Mouse (Mus musculus) MEL (cell line): ENCODE data around the gene Tmem131. TPM values are rescaled to one million over a fixed set of nuclear protein-coding genes. Genes with fewer than 3 reads are reported as not detected.

Experiments used
- DNase-seq: peaks from one replicate; pipeline ENCODE4 v3.0.0; 2011; ENCODE audit warnings: low read depth, low spot score
- H3K27ac ChIP-seq: 2 replicates; pipeline ENCODE4 v1.5.1; 2012; ENCODE audit warnings: low read depth, mild to moderate bottlenecking, control low read depth, low read length, moderate library complexity; ENCODE audit not compliant: control insufficient read depth
- H3K27me3 ChIP-seq, 2 experiments: fragments of 150-350 bp in 1 of 2; sonication (generic) in 1 of 2; 2 replicates each; pipeline ENCODE4 v1.6.1; 2012; ENCODE audit warnings: low read length in 2 of 2, mild to moderate bottlenecking in 2 of 2, improper control_type of control experiment in 1 of 2, moderate library complexity in 1 of 2; ENCODE audit not compliant: insufficient read depth in 2 of 2, control insufficient read depth in 1 of 2
- H3K36me3 ChIP-seq, 2 experiments: 2 replicates each; pipeline ENCODE4 v1.6.1; 2012 to 2014; ENCODE audit warnings: low read length in 2 of 2, improper control_type of control experiment in 1 of 2, inconsistent platforms in 1 of 2, mild to moderate bottlenecking in 1 of 2; ENCODE audit not compliant: insufficient read depth in 2 of 2, control insufficient read depth in 1 of 2
- H3K4me1 ChIP-seq, 2 experiments: fragments of 150-350 bp in 1 of 2; sonication (generic) in 1 of 2; 2 replicates each; pipeline ENCODE4 v1.6.1; 2012; ENCODE audit warnings: low read length in 2 of 2, improper control_type of control experiment in 1 of 2, mild to moderate bottlenecking in 1 of 2; ENCODE audit not compliant: insufficient read depth in 2 of 2, control insufficient read depth in 1 of 2
- H3K4me3 ChIP-seq, 2 experiments: fragments of 150-350 bp in 1 of 2; sonication (generic) in 1 of 2; 2 replicates each; pipeline ENCODE4 v1.5.1; 2012; ENCODE audit warnings: low read depth in 2 of 2, low read length in 2 of 2, mild to moderate bottlenecking in 2 of 2, moderate library complexity in 2 of 2, control low read depth in 1 of 2, improper control_type of control experiment in 1 of 2; ENCODE audit not compliant: control insufficient read depth in 1 of 2, insufficient read depth in 1 of 2
- H3K79me2 ChIP-seq: 2 replicates; pipeline ENCODE4 v1.6.1; 2012; ENCODE audit warnings: mild to moderate bottlenecking, low read length, moderate library complexity; ENCODE audit not compliant: control insufficient read depth, poor library complexity, insufficient read depth
- H3K9ac ChIP-seq: 2 replicates; pipeline ENCODE4 v1.6.1; 2012; ENCODE audit warnings: low read depth, mild to moderate bottlenecking, control low read depth, low read length, moderate library complexity; ENCODE audit not compliant: control insufficient read depth, poor library complexity, severe bottlenecking
- H3K9me3 ChIP-seq: fragments of 150-350 bp; sonication (generic); replicated peaks from 2 replicates; pipeline ENCODE4 v1.6.1; 2012; ENCODE audit warnings: mild to moderate bottlenecking, low read length, improper control_type of control experiment, moderate library complexity; ENCODE audit not compliant: insufficient read depth
- CHD2 ChIP-seq: IDR thresholded peaks from 2 replicates; pipeline ENCODE4 v1.6.1; 2011; ENCODE audit warnings: low read length, improper control_type of control experiment
- CTCF ChIP-seq, 3 experiments: IDR thresholded peaks in 2 of 3; conservative IDR thresholded peaks in 1 of 3; 2 replicates each; pipeline ENCODE4 v1.5.1; 2011 to 2012; ENCODE audit warnings: low read length in 3 of 3, low read depth in 2 of 3, mild to moderate bottlenecking in 2 of 3, improper control_type of control experiment in 1 of 3, inconsistent platforms in 1 of 3, mixed read lengths in 1 of 3, moderate library complexity in 1 of 3; ENCODE audit not compliant: control insufficient read depth in 1 of 3, insufficient read depth in 1 of 3, poor library complexity in 1 of 3, severe bottlenecking in 1 of 3
- ELF1 ChIP-seq: IDR thresholded peaks from 2 replicates; pipeline ENCODE4 v1.6.1; 2014; ENCODE audit warnings: low read depth, mild to moderate bottlenecking, inconsistent platforms, low read length, improper control_type of control experiment, moderate library complexity
- EP300 ChIP-seq, 2 experiments: IDR thresholded peaks; 2 replicates each; pipeline ENCODE4 v1.6.1; 2011; ENCODE audit warnings: improper control_type of control experiment in 2 of 2, low read length in 2 of 2, low read depth in 1 of 2, mild to moderate bottlenecking in 1 of 2
- GABPA ChIP-seq: IDR thresholded peaks from 2 replicates; pipeline ENCODE4 v1.6.1; 2012; ENCODE audit warnings: low read depth, mild to moderate bottlenecking, inconsistent platforms, low read length, improper control_type of control experiment, moderate library complexity
- GATA1 ChIP-seq: IDR thresholded peaks from 2 replicates; pipeline ENCODE4 v1.6.1; 2011; ENCODE audit warnings: low read depth, low read length, improper control_type of control experiment
- MAFK ChIP-seq: IDR thresholded peaks from 2 replicates; pipeline ENCODE4 v1.6.1; 2011; ENCODE audit warnings: low read depth, mild to moderate bottlenecking, low read length, improper control_type of control experiment, borderline replicate concordance
- MAX ChIP-seq: IDR thresholded peaks from 2 replicates; pipeline ENCODE4 v1.6.1; 2011; ENCODE audit warnings: low read length, improper control_type of control experiment
- MAZ ChIP-seq: IDR thresholded peaks from 2 replicates; pipeline ENCODE4 v1.6.1; 2012; ENCODE audit warnings: low read depth, mild to moderate bottlenecking, inconsistent platforms, low read length, improper control_type of control experiment
- NELFE ChIP-seq: IDR thresholded peaks from 2 replicates; pipeline ENCODE4 v1.6.1; 2011; ENCODE audit warnings: low read depth, low read length, improper control_type of control experiment
- POLR2A ChIP-seq, 2 experiments: IDR thresholded peaks; 2 replicates each; pipeline ENCODE4 v1.6.1; 2011 to 2012; ENCODE audit warnings: low read length in 2 of 2, mild to moderate bottlenecking in 2 of 2, control low read depth in 1 of 2, improper control_type of control experiment in 1 of 2, low read depth in 1 of 2, moderate library complexity in 1 of 2; ENCODE audit not compliant: control insufficient read depth in 1 of 2, insufficient read depth in 1 of 2, poor library complexity in 1 of 2
- POLR2AphosphoS2 ChIP-seq: IDR thresholded peaks from 2 replicates; pipeline ENCODE4 v1.6.1; 2011; ENCODE audit warnings: low read length, improper control_type of control experiment
- POLR2AphosphoS5 ChIP-seq: IDR thresholded peaks from 2 replicates; pipeline ENCODE4 v1.6.1; 2012; ENCODE audit warnings: low read depth, borderline replicate concordance, mild to moderate bottlenecking, inconsistent platforms, low read length, moderate library complexity, mixed read lengths
- SIN3A ChIP-seq: IDR thresholded peaks from 2 replicates; pipeline ENCODE4 v1.6.1; 2012; ENCODE audit warnings: low read length, improper control_type of control experiment, inconsistent platforms
- SMC3 ChIP-seq: IDR thresholded peaks from 2 replicates; pipeline ENCODE4 v1.6.1; 2011; ENCODE audit warnings: low read depth, low read length, improper control_type of control experiment
- TAL1 ChIP-seq: IDR thresholded peaks from 2 replicates; pipeline ENCODE4 v1.6.1; 2012; ENCODE audit warnings: mild to moderate bottlenecking, inconsistent platforms, low read length, moderate library complexity, mixed read lengths
- TBP ChIP-seq: IDR thresholded peaks from 2 replicates; pipeline ENCODE4 v1.8.0; 2011; ENCODE audit warnings: low read depth, low read length, improper control_type of control experiment
- TCF12 ChIP-seq: IDR thresholded peaks from 2 replicates; pipeline ENCODE4 v1.6.1; 2014; ENCODE audit warnings: low read depth, mild to moderate bottlenecking, inconsistent platforms, low read length, improper control_type of control experiment, moderate library complexity
- UBTF ChIP-seq: IDR thresholded peaks from 2 replicates; pipeline ENCODE4 v1.6.1; 2012; ENCODE audit warnings: low read depth, mild to moderate bottlenecking, inconsistent platforms, low read length, improper control_type of control experiment, moderate library complexity, borderline replicate concordance; ENCODE audit not compliant: insufficient read depth
- ZC3H11A ChIP-seq: IDR thresholded peaks from 2 replicates; pipeline ENCODE4 v1.6.1; 2012; ENCODE audit warnings: low read depth, mild to moderate bottlenecking, inconsistent platforms, low read length, improper control_type of control experiment
- ZKSCAN1 ChIP-seq: IDR thresholded peaks from 2 replicates; pipeline ENCODE4 v1.6.1; 2012; ENCODE audit warnings: low read depth, mild to moderate bottlenecking, inconsistent platforms, low read length, improper control_type of control experiment, moderate library complexity
- ZMIZ1 ChIP-seq: IDR thresholded peaks from 2 replicates; pipeline ENCODE4 v1.6.1; 2012; ENCODE audit warnings: low read depth, mild to moderate bottlenecking, inconsistent platforms, low read length, improper control_type of control experiment, moderate library complexity
- ZNF384 ChIP-seq: IDR thresholded peaks from 2 replicates; pipeline ENCODE4 v1.6.1; 2012; ENCODE audit warnings: low read depth, mild to moderate bottlenecking, inconsistent platforms, low read length, improper control_type of control experiment
- polyA plus RNA-seq, 2 experiments: library from polyadenylated mRNA; stranded (reverse) in 1 of 2; unstranded in 1 of 2; fragments of >175 nt in 1 of 2; fragments of >200 nt in 1 of 2; gene quantifications; 2 replicates each; pipeline versions ENCODE4 v1.2.1 to v1.2.4; 2012; ENCODE audit warnings: low replicate concordance in 2 of 2, low read depth in 1 of 2; ENCODE audit not compliant: insufficient read length in 2 of 2, insufficient read depth in 1 of 2, missing spikeins in 1 of 2
- total RNA-seq: library from RNA; depleted of rRNA; stranded (reverse); fragments of 300-350 nt; gene quantifications from 2 replicates; pipeline ENCODE4 v1.2.3, GENCODE M21; 2012

Tmem131 gene
- total and polyA plus RNA-seq, 3 experiments, result 11.4 to 196 (median 48.8) TPM

GRCm38 (mm10) chr1:36784365-36785134 is 158.9 kb downstream of the Tmem131 start:
- Histone ChIP-seq H3K9me3 (no peaks in the 10 kb centered on the region), H3K27ac (no peak overlapping the region), H3K36me3 (no peaks in the 10 kb centered on the region), H3K79me2 (no peaks in the 10 kb centered on the region)
- peak; percentile 69 for DNase-seq
- TF ChIP-seq POLR2AphosphoS2 (no peak), CTCF (IDR thresholded peaks at IDR 0.05 in 2 of 3, conservative IDR thresholded peaks at IDR 0.05 in 1 of 3; ENCODE audit: control insufficient read depth in 1 of 3, insufficient read depth in 1 of 3, low read depth in 2 of 3, low read length in 3 of 3, poor library complexity in 1 of 3, severe bottlenecking in 1 of 3) (peak; percentile 63 to 94 (median 76)), ZC3H11A (peak; percentile 95), UBTF (no peak), TAL1 (no peak), SIN3A (0 out of 2 replicates have a peak, but pooled peaks have one; percentile 18), ZMIZ1 (no peak), SMC3 (peak; percentile 94), GABPA (no peak), NELFE (no peak), ZNF384 (no peak; the same call in 1 of the 2 replicates)
- TF ChIP-seq, all 39 proteins: peak for 4
- Histone ChIP-seq H3K27me3 (no peaks in the 10 kb centered on the region), H3K9ac (no peak overlapping the region), H3K4me3 (no peak overlapping the region), H3K4me1 (peaks cover 0 to 5% of the 10 kb centered on the region in 2 experiments; a peak in 1 of 4 replicates)

DNA sequence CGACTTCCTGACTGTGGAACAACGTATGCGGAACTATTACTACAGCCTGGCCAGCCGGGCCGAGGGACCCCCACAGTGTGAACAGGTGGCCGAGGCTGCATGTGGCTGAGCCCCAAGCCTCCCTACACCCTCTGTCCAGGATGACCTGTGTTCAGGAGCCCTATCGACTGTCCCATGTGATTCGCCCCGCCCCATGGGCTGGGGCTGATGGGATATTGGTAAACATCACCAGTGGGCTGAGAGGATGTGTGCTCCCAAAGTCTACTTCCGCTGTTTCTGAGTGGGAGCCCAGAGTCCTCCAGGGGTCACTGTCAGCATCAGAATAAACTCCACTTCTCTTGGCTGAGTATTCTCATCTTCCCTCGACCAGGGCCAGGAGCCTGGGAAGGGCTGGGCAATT is 161.0 kb downstream of the Tmem131 start:
- no peak for DNase-seq
- no peaks in the 10 kb centered on the region for H3K9me3 ChIP-seq

GRCm38 (mm10) chr1:36780793-36781192 is 162.7 kb downstream of the Tmem131 start:
- no peak overlapping the region for H3K9ac ChIP-seq
- DNase-seq, result no peak
- H3K27me3 ChIP-seq, result no peaks in the 10 kb centered on the region
- H3K79me2 ChIP-seq, result no peaks in the 10 kb centered on the region
- H3K4me3 ChIP-seq, result no peak overlapping the region
- peaks cover 0 to 5% of the 10 kb centered on the region in 2 experiments; a peak in 1 of 4 replicates for H3K4me1 ChIP-seq
- H3K9me3 ChIP-seq, result no peaks in the 10 kb centered on the region
- H3K36me3 ChIP-seq, result no peaks in the 10 kb centered on the region
- no peak overlapping the region for H3K27ac ChIP-seq
- TF ChIP-seq CTCF (IDR thresholded peaks at IDR 0.05 in 2 of 3, conservative IDR thresholded peaks at IDR 0.05 in 1 of 3; ENCODE audit: control insufficient read depth in 1 of 3, insufficient read depth in 1 of 3, low read depth in 2 of 3, low read length in 3 of 3, poor library complexity in 1 of 3, severe bottlenecking in 1 of 3) (no peak), GATA1 (no peak), TBP (no peak), CHD2 (no peak), ZC3H11A (no peak), TCF12 (no peak), POLR2AphosphoS5 (no peak), POLR2AphosphoS2 (no peak), EP300 (IDR thresholded peaks at IDR 0.05; ENCODE audit: low read depth in 1 of 2, low read length in 2 of 2) (no peak), POLR2A (IDR thresholded peaks at IDR 0.05; ENCODE audit: control insufficient read depth in 1 of 2, insufficient read depth in 1 of 2, low read depth in 1 of 2, low read length in 2 of 2, poor library complexity in 1 of 2) (no peak), MAFK (no peak), ZKSCAN1 (no peak), ELF1 (no peak), ZMIZ1 (no peak), MAZ (no peak), MAX (no peak)
- TF ChIP-seq, all 39 proteins: peak for 0

More for the DNA sequence above, 161.0 kb downstream of the Tmem131 start:
- Histone ChIP-seq H3K9ac (no peak overlapping the region), H3K27ac (no peak overlapping the region), H3K27me3 (no peaks in the 10 kb centered on the region), H3K79me2 (no peaks in the 10 kb centered on the region), H3K4me1 (peaks cover 0 to 5% of the 10 kb centered on the region in 2 experiments; a peak in 1 of 4 replicates), H3K4me3 (no peak overlapping the region), H3K36me3 (no peaks in the 10 kb centered on the region)
- TF ChIP-seq TBP (no peak), CTCF (IDR thresholded peaks at IDR 0.05 in 2 of 3, conservative IDR thresholded peaks at IDR 0.05 in 1 of 3; ENCODE audit: control insufficient read depth in 1 of 3, insufficient read depth in 1 of 3, low read depth in 2 of 3, low read length in 3 of 3, poor library complexity in 1 of 3, severe bottlenecking in 1 of 3) (peak in 2 of 3 experiments; percentile 11 to 15; a peak in 1 of 6 replicates)
